Mouse (Mus musculus) liver, postnatal 0 days (tissue): ENCODE results near the gene Dync1li2.

Source experiments
- CTCF ChIP-seq: sonication (generic); IDR thresholded peaks from 2 replicates; pipeline ENCODE4 v1.5.1; 2016; ENCODE audit warnings: antibody characterized with exemption, low read depth
- EP300 ChIP-seq: IDR thresholded peaks from 2 replicates; pipeline ENCODE4 v1.6.1; 2016; ENCODE audit warnings: antibody characterized with exemption, low read depth, mild to moderate bottlenecking

DNA sequence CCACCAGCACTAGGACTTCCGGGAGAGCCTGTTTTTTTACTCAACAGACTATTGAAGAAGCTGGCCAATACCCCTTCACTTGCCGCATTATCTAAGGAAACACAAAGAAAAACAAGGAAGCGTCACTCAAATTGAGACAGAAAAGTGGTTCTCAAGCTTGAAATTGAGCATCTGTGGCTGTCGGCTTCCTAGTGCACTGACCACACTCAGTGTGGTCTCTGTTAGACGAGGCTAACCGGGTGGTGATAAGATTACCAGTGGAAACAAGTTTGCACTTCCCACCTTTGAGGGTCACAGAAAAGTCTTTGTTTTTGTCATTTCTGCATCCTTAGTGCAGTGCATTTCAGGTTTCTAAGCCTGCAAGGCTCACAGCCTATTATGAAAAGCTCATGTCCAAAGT lies 20.5 kb downstream of the Dync1li2 start:
- no peak for TF ChIP-seq CTCF
- TF ChIP-seq EP300, result no peak
